Comparison of ENCODE assay signal across 8 mouse cellular contexts in the genomic region with DNA sequence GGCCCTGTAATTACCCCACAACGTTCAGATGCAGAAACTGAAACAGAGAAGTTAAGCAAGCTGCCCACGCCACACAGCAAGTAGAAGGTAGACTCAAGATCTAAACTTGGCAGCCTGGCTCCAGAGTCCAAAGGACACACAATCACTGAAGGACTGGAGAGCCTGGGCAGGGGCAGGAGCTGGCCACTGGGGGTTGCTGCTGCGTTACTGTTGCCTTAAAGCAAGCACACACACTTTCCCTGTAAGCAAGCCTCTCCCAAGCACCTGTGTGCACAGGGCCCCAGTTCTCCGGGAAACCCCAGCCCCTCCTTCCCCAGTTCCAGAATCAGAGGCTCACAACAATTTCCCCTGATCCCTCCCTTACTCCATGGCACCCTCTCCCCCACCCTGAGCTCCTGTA. TPM values are rescaled to one million over a fixed set of nuclear protein-coding genes. Genes with fewer than 3 reads are reported as not detected.
DNase-seq lines count a peak whose midpoint lies in the region; ATAC-seq and TF ChIP-seq lines count a peak whose summit lies in the region.
"Had no signal": no experiment of that assay in that cellular context is flagged by ENCODE, and none has a peak within 500 bp of the region (broad histone marks: within the 10 kb centered on the region; RNA-seq: fewer than 3 reads in every experiment).

No protein-coding gene starts in this region.

- no peak for TF ChIP-seq POLR2A in liver, adult 2 months (IDR thresholded peaks at IDR 0.05; ENCODE audit: extremely low read depth, insufficient read depth, low read length)

- no peaks in the 10 kb centered on the region for H3K36me3 ChIP-seq in liver, adult 2 months (ENCODE audit: control insufficient read depth, insufficient read depth, low read length)
- H3K36me3 ChIP-seq in hindbrain, embryonic 11.5 days (ENCODE audit: control insufficient read depth, insufficient read depth, low read length): no peaks in the 10 kb centered on the region

- no peak overlapping the region for H3K9ac ChIP-seq in liver, adult 2 months (ENCODE audit: low read depth, low read length)
- H3K9ac ChIP-seq in hindbrain, embryonic 11.5 days (ENCODE audit: low read depth, low read length): no peak overlapping the region

- peak; percentile 62 for TF ChIP-seq CTCF in liver, adult 2 months (IDR thresholded peaks at IDR 0.05; ENCODE audit: low read depth, low read length)

- no peak for ATAC-seq in hindbrain, embryonic 11.5 days (ENCODE audit: low FRiP score)

- no peak overlapping the region for H3K27ac ChIP-seq in liver, adult 2 months (replicated peaks; ENCODE audit: insufficient read depth, low read depth, low read length)
- no peak overlapping the region for H3K27ac ChIP-seq in hindbrain, embryonic 11.5 days (ENCODE audit: low read depth, low read length)

- no peaks in the 10 kb centered on the region for H3K27me3 ChIP-seq in liver, adult 2 months (ENCODE audit: control insufficient read depth, insufficient read depth, low read length)
- H3K27me3 ChIP-seq in hindbrain, embryonic 11.5 days (ENCODE audit: control insufficient read depth, insufficient read depth, low read length): peaks cover 4% of the 10 kb centered on the region; the same call in 1 of the 2 replicates

- 34% methylated on average over 4 of the region's 4 CpGs for WGBS in liver, adult 2 months
- WGBS in hindbrain, embryonic 11.5 days: 46% methylated on average over 4 of the region's 4 CpGs

- no peak overlapping the region for H3K4me2 ChIP-seq in hindbrain, embryonic 11.5 days (replicated peaks; ENCODE audit: low read depth, low read length)

- DNase-seq in kidney, adult 11 months: peak; percentile 66
- no peak for DNase-seq in kidney, adult 18-20 months
- peak; percentile 9 for DNase-seq in MN1 (ENCODE audit: low spot score)
- DNase-seq in cerebellum, postnatal 14 days: peak; percentile 48 to 56
- DNase-seq in liver, adult 2 months (ENCODE audit: extremely low read depth, low read depth, low spot score): peak; percentile 41
- DNase-seq in ovary, postnatal 36 days (ENCODE audit: low spot score): no peak
- DNase-seq in hindbrain, embryonic 11.5 days (ENCODE audit: low spot score): no peak

- H3K79me2 ChIP-seq in liver, adult 2 months (ENCODE audit: control insufficient read depth, insufficient read depth, low read length): no peaks in the 10 kb centered on the region

- H3K9me3 ChIP-seq in hindbrain, embryonic 11.5 days (ENCODE audit: control insufficient read depth, low read length): no peaks in the 10 kb centered on the region

- H3K4me1 ChIP-seq in liver, adult 2 months (ENCODE audit: control insufficient read depth, insufficient read depth, low read length): no peaks in the 10 kb centered on the region
- peaks cover under 1% of the 10 kb centered on the region; the same call in 1 of the 2 replicates for H3K4me1 ChIP-seq in hindbrain, embryonic 11.5 days (replicated peaks; ENCODE audit: control insufficient read depth, insufficient read depth, low read length)

- no peak overlapping the region for H3K4me3 ChIP-seq in liver, adult 2 months (ENCODE audit: insufficient read depth, low read depth, low read length)
- H3K4me3 ChIP-seq in hindbrain, embryonic 11.5 days (ENCODE audit: low read depth, low read length): no peak overlapping the region

RNA-seq across cellular contexts. Expression of a gene that starts 12.8 kb away (rescaled TPM):
- total RNA-seq in liver, adult 2 months (2014; rRNA removed): 0.18 and 0.34 TPM in 2 replicates
- polyA plus RNA-seq in liver, adult 2 months (2012; rRNA removed): 0.44 and 0.80 TPM in 2 replicates
- polyA plus RNA-seq in hindbrain, embryonic 11.5 days (2014; fragmentation: Nextera tagmentation; extraction: Ambion mirVana): 26.0 and 26.7 TPM in 2 replicates

RNA-seq across cellular contexts. Expression of a gene that starts 24.4 kb away (rescaled TPM):
- not detected in 2 replicates for total RNA-seq in liver, adult 2 months (2014; rRNA removed)
- not detected in 2 replicates for polyA plus RNA-seq in liver, adult 2 months (2012; rRNA removed)
- not detected in 2 replicates for polyA plus RNA-seq in hindbrain, embryonic 11.5 days (2014; fragmentation: Nextera tagmentation; extraction: Ambion mirVana)
- polyA plus RNA-seq: large intestine, adult 2 months had no signal

Comparison
In these comparisons a context has a peak if more than half of its experiments do, and no peak if none do; other contexts are left out.
1. DNase-seq: peak in kidney, adult 11 months (single experiment), MN1 (single experiment), cerebellum, postnatal 14 days (2 of 2) and liver, adult 2 months (single experiment); none in kidney, adult 18-20 months (single experiment), ovary, postnatal 36 days (single experiment) and hindbrain, embryonic 11.5 days (single experiment).
2. RNA of a gene that starts 12.8 kb away (polyA plus RNA-seq): 26.0 to 26.7 TPM in hindbrain, embryonic 11.5 days; 0.44 to 0.80 TPM in liver, adult 2 months; every median in the first group is over 10 times any median in the second.